Mouse (Mus musculus) lung, embryonic 14.5 days (tissue): ENCODE measurements at regions not wholly inside any gene's neighbourhood (a gene's known extent, or its start where the extent isn't known, plus 50 kb on each side); places are given as distances from the start of the nearest gene placed in this dataset.
A peak's percentile ranks its signal among the peaks of the same experiment; 100 is the strongest.
"Not testable (repeated sequence)": the region's sequence is repeated elsewhere in the genome, so short reads cannot be mapped to it uniquely, and the experiment has no call there.

ENCODE experiments used
- ATAC-seq: fragments of 200-750 bp; cut with Nextera tagmentation; 2 replicates; pipeline ENCODE4 v1.8.0; 2017; ENCODE audit warnings: mild to moderate bottlenecking, moderate TSS enrichment, moderate library complexity; ENCODE audit not compliant: insufficient read depth
- DNase-seq: peaks from one replicate; pipeline ENCODE4 v3.0.0-alpha.2; 2015
- H3K27ac ChIP-seq: fragments of 300-500 bp; sonication (generic); 2 replicates; pipeline ENCODE4 v1.5.1; 2014; ENCODE audit warnings: low read depth, mild to moderate bottlenecking, moderate library complexity
- H3K27me3 ChIP-seq: fragments of 300-500 bp; sonication (generic); 2 replicates; pipeline ENCODE4 v1.6.1; 2014; ENCODE audit warnings: low read length, control low read depth; ENCODE audit not compliant: insufficient read depth
- H3K36me3 ChIP-seq: fragments of 300-500 bp; sonication (generic); 2 replicates; pipeline ENCODE4 v1.6.1; 2014; ENCODE audit warnings: control low read depth; ENCODE audit not compliant: insufficient read depth
- H3K4me1 ChIP-seq: fragments of 300-500 bp; sonication (generic); 2 replicates; pipeline ENCODE4 v1.6.1; 2014; ENCODE audit warnings: antibody characterized with exemption, control low read depth; ENCODE audit not compliant: insufficient read depth
- H3K4me2 ChIP-seq: fragments of 300-500 bp; sonication (generic); 2 replicates; pipeline ENCODE4 v1.6.1; 2014; ENCODE audit warnings: mild to moderate bottlenecking
- H3K4me3 ChIP-seq: fragments of 300-500 bp; sonication (generic); 2 replicates; pipeline ENCODE4 v1.5.1; 2014; ENCODE audit warnings: low read depth, low read length
- H3K9ac ChIP-seq: fragments of 300-500 bp; sonication (generic); 2 replicates; pipeline ENCODE4 v1.6.1; 2014
- H3K9me3 ChIP-seq: fragments of 300-500 bp; sonication (generic); 2 replicates; pipeline ENCODE4 v1.6.1; 2016; ENCODE audit warnings: low read depth, low read length, control low read depth
- CTCF ChIP-seq: IDR thresholded peaks from 2 replicates; pipeline ENCODE4 v1.5.1; 2016; ENCODE audit warnings: antibody characterized with exemption, low read depth
- WGBS: fragments of 180-500 bp; shearing (Covaris S2); extraction: QIAGEN DNeasy Blood & Tissue Kit; methylation state at CpG from one replicate; pipeline ENCODE4 v1.1.7; 2014; 5-methylcytosine and 5-hydroxymethylcytosine counted together

DNA sequence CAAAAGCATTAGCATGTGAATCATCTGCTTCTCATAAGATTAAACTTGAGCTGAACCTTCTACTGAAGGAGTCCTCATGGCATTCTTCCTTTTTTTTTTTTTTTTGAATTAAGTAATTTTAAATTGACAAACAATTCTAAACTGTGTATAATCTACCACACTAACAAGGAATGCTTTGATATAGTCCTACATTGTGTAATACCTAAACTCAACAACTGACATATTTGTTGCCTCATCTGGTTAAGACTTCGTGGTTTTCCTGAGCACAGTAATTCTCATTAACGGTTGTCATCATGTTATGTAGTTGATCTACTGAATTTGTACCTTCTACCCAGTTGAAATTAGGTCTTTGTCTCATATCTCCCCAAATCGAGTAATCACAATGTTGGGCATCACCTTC, 83.9 kb upstream of the Hcrtr2 start:
- Histone ChIP-seq H3K9me3 (no peaks in the 10 kb centered on the region), H3K4me2 (no peak overlapping the region), H3K27me3 (no peaks in the 10 kb centered on the region), H3K9ac (no peak overlapping the region), H3K36me3 (no peaks in the 10 kb centered on the region), H3K4me1 (no peaks in the 10 kb centered on the region), H3K4me3 (no peak overlapping the region), H3K27ac (no peak overlapping the region)
- no peak for TF ChIP-seq CTCF
- DNase-seq: no peak
- no peak for ATAC-seq
- 74% methylated on average over 3 of the region's 3 CpGs for WGBS

- H3K4me1 ChIP-seq, DNase-seq, H3K36me3 ChIP-seq, H3K4me2 ChIP-seq, H3K9me3 ChIP-seq, H3K27ac ChIP-seq, H3K4me3 ChIP-seq, H3K9ac ChIP-seq, ATAC-seq, H3K27me3 ChIP-seq: not testable (repeated sequence)
- 84% methylated on average over 8 of the region's 8 CpGs for WGBS
These were observed 78.4 kb upstream of the Hcrtr2 start for GRCm38 (mm10) chr9:76401897-76402670.

- no peak overlapping the region for H3K9ac ChIP-seq
- ATAC-seq (no peak), DNase-seq (no peak)
- H3K4me1 ChIP-seq: no peaks in the 10 kb centered on the region
- H3K4me2 ChIP-seq: no peak overlapping the region
- H3K27me3 ChIP-seq: no peaks in the 10 kb centered on the region
- no peak overlapping the region for H3K27ac ChIP-seq
- H3K36me3 ChIP-seq: no peaks in the 10 kb centered on the region
- TF ChIP-seq CTCF: no peak
- H3K9me3 ChIP-seq: no peaks in the 10 kb centered on the region
- H3K4me3 ChIP-seq: no peak overlapping the region
These were observed 77.2 kb upstream of the Hcrtr2 start for GRCm38 (mm10) chr9:76400900-76401299.

- no peak for TF ChIP-seq CTCF
- DNase-seq (peak; percentile 12), ATAC-seq (no peak)
- Histone ChIP-seq H3K36me3 (no peaks in the 10 kb centered on the region), H3K4me3 (no peak overlapping the region), H3K27ac (no peak overlapping the region), H3K4me1 (no peaks in the 10 kb centered on the region), H3K4me2 (no peak overlapping the region), H3K9me3 (no peaks in the 10 kb centered on the region), H3K9ac (no peak overlapping the region), H3K27me3 (no peaks in the 10 kb centered on the region)
- WGBS: 61% methylated on average over 1 of the region's 1 CpGs
These were observed 70.1 kb upstream of the Hcrtr2 start for GRCm38 (mm10) chr9:76393763-76394162.

- Histone ChIP-seq H3K4me3 (no peak overlapping the region), H3K4me2 (no peak overlapping the region), H3K36me3 (no peaks in the 10 kb centered on the region), H3K9ac (no peak overlapping the region), H3K4me1 (no peaks in the 10 kb centered on the region), H3K27me3 (no peaks in the 10 kb centered on the region), H3K9me3 (no peaks in the 10 kb centered on the region), H3K27ac (no peak overlapping the region)
- ATAC-seq (no peak), DNase-seq (peak; percentile 64)
- WGBS: 35% methylated on average over 1 of the region's 1 CpGs
- TF ChIP-seq CTCF: peak; percentile 80
These were observed 67.2 kb upstream of the Hcrtr2 start for GRCm38 (mm10) chr9:76390839-76391238.
